Mouse (Mus musculus) CH12.LX (cell line): Measurements from ENCODE around the gene Nek2. TPM values are rescaled to one million over a fixed set of nuclear protein-coding genes. Genes with fewer than 3 reads are reported as not detected.

Experiments
- DNase-seq: peaks from one replicate; pipeline ENCODE4 v3.0.0-alpha.2; 2013; ENCODE audit errors: extremely low read depth
- H3K27ac ChIP-seq: 2 replicates; pipeline ENCODE4 v1.5.1; 2012; ENCODE audit warnings: low read depth, mild to moderate bottlenecking, control low read depth, moderate library complexity; ENCODE audit not compliant: insufficient read depth
- H3K27me3 ChIP-seq: replicated peaks from 2 replicates; pipeline ENCODE3; 2012; ENCODE audit warnings: inconsistent platforms
- H3K36me3 ChIP-seq, 2 experiments: replicated peaks in 1 of 2; 2 replicates each; pipeline versions ENCODE3 to v1.6.1; 2012; ENCODE audit warnings: inconsistent platforms in 1 of 2, low read length in 1 of 2, mild to moderate bottlenecking in 1 of 2, mixed read lengths in 1 of 2, moderate library complexity in 1 of 2; ENCODE audit not compliant: control insufficient read depth in 1 of 2, insufficient read depth in 1 of 2
- H3K4me1 ChIP-seq, 2 experiments: 2 replicates each; pipeline ENCODE4 v1.6.1; 2012; ENCODE audit warnings: inconsistent platforms in 1 of 2, moderate library complexity in 1 of 2; ENCODE audit not compliant: insufficient read depth in 2 of 2, control insufficient read depth in 1 of 2
- H3K4me2 ChIP-seq: 2 replicates; pipeline ENCODE4 v1.6.1; 2012; ENCODE audit warnings: low read depth, mild to moderate bottlenecking, control low read depth; ENCODE audit not compliant: poor library complexity, insufficient read depth, severe bottlenecking
- H3K4me3 ChIP-seq, 3 experiments: fragments of 150-350 bp in 1 of 3; sonication (generic) in 1 of 3; replicated peaks in 1 of 3; 2 replicates each; pipeline versions ENCODE3 to v1.5.1; 2011 to 2012; ENCODE audit warnings: low read depth in 2 of 3, low read length in 2 of 3, mild to moderate bottlenecking in 2 of 3, moderate library complexity in 2 of 3, control low read depth in 1 of 3, improper control_type of control experiment in 1 of 3, inconsistent platforms in 1 of 3, mixed read lengths in 1 of 3; ENCODE audit not compliant: poor library complexity in 1 of 3
- H3K79me2 ChIP-seq: replicated peaks from 2 replicates; pipeline ENCODE4 v1.6.1; 2012; ENCODE audit warnings: mild to moderate bottlenecking, moderate library complexity; ENCODE audit not compliant: control insufficient read depth, poor library complexity, insufficient read depth, severe bottlenecking; ENCODE audit errors: extremely low read depth
- H3K9ac ChIP-seq: 2 replicates; pipeline ENCODE4 v1.6.1; 2012; ENCODE audit warnings: low read depth, mild to moderate bottlenecking, control low read depth, moderate library complexity; ENCODE audit not compliant: insufficient read depth
- H3K9me3 ChIP-seq: replicated peaks from 2 replicates; pipeline ENCODE3; 2012; ENCODE audit warnings: low read length, inconsistent platforms, mixed read lengths
- CTCF ChIP-seq, 2 experiments: IDR thresholded peaks in 1 of 2; conservative IDR thresholded peaks in 1 of 2; 2 replicates each; pipeline ENCODE4 v1.5.1; 2011 to 2012; ENCODE audit warnings: low read depth in 2 of 2, low read length in 2 of 2, improper control_type of control experiment in 1 of 2, inconsistent platforms in 1 of 2, mild to moderate bottlenecking in 1 of 2, moderate library complexity in 1 of 2
- EP300 ChIP-seq: IDR thresholded peaks from 2 replicates; pipeline ENCODE4 v1.6.1; 2011; ENCODE audit warnings: low read length, improper control_type of control experiment
- HCFC1 ChIP-seq: IDR thresholded peaks from 2 replicates; pipeline ENCODE4 v1.6.1; 2012; ENCODE audit warnings: low read depth, mild to moderate bottlenecking, inconsistent platforms, low read length, improper control_type of control experiment
- JUND ChIP-seq: conservative IDR thresholded peaks from 2 replicates; pipeline ENCODE4 v1.6.1; 2011; ENCODE audit warnings: low read depth, low read length, improper control_type of control experiment
- MEF2A ChIP-seq: IDR thresholded peaks from 2 replicates; pipeline ENCODE4 v1.6.1; 2014; ENCODE audit warnings: low read depth, mild to moderate bottlenecking, inconsistent platforms, low read length, improper control_type of control experiment, borderline replicate concordance
- MXI1 ChIP-seq: IDR thresholded peaks from 2 replicates; pipeline ENCODE4 v1.6.1; 2011; ENCODE audit warnings: mild to moderate bottlenecking, low read depth, low read length, improper control_type of control experiment
- NRF1 ChIP-seq: IDR thresholded peaks from 2 replicates; pipeline ENCODE4 v1.6.1; 2014; ENCODE audit warnings: low read depth, mild to moderate bottlenecking, inconsistent platforms, low read length, improper control_type of control experiment, moderate library complexity
- PAX5 ChIP-seq: IDR thresholded peaks from 2 replicates; pipeline ENCODE4 v1.6.1; 2012; ENCODE audit warnings: low read length, inconsistent platforms, mixed read lengths
- POLR2A ChIP-seq: IDR thresholded peaks from 2 replicates; pipeline ENCODE4 v1.6.1; 2011; ENCODE audit warnings: low read depth, mild to moderate bottlenecking, improper control_type of control experiment, low read length
- RAD21 ChIP-seq: IDR thresholded peaks from 2 replicates; pipeline ENCODE4 v1.6.1; 2011; ENCODE audit warnings: low read depth, mild to moderate bottlenecking, low read length, improper control_type of control experiment, moderate library complexity
- RCOR1 ChIP-seq: conservative IDR thresholded peaks from 2 replicates; pipeline ENCODE4 v1.6.1; 2012; ENCODE audit warnings: low read depth, mild to moderate bottlenecking, inconsistent platforms, low read length, improper control_type of control experiment
- SIN3A ChIP-seq: IDR thresholded peaks from 2 replicates; pipeline ENCODE4 v1.6.1; 2012; ENCODE audit warnings: low read length, improper control_type of control experiment, inconsistent platforms
- TBP ChIP-seq: conservative IDR thresholded peaks from 2 replicates; pipeline ENCODE4 v1.6.1; 2011; ENCODE audit warnings: low read depth, low read length, improper control_type of control experiment
- TCF12 ChIP-seq: IDR thresholded peaks from 2 replicates; pipeline ENCODE4 v1.6.1; 2014; ENCODE audit warnings: low read depth, mild to moderate bottlenecking, inconsistent platforms, low read length, improper control_type of control experiment
- USF1 ChIP-seq: IDR thresholded peaks from 2 replicates; pipeline ENCODE4 v1.6.1; 2014; ENCODE audit warnings: low read depth, mild to moderate bottlenecking, inconsistent platforms, low read length, improper control_type of control experiment
- ZC3H11A ChIP-seq: IDR thresholded peaks from 2 replicates; pipeline ENCODE4 v1.6.1; 2012; ENCODE audit warnings: low read depth, mild to moderate bottlenecking, inconsistent platforms, low read length, improper control_type of control experiment
- ZKSCAN1 ChIP-seq: IDR thresholded peaks from 2 replicates; pipeline ENCODE4 v1.6.1; 2012; ENCODE audit warnings: low read depth, inconsistent platforms, low read length, improper control_type of control experiment, borderline replicate concordance
- ZMIZ1 ChIP-seq: IDR thresholded peaks from 2 replicates; pipeline ENCODE4 v1.6.1; 2012; ENCODE audit warnings: low read depth, mild to moderate bottlenecking, inconsistent platforms, low read length, improper control_type of control experiment
- ZNF384 ChIP-seq: IDR thresholded peaks from 2 replicates; pipeline ENCODE4 v1.6.1; 2012; ENCODE audit warnings: low read depth, low read length, improper control_type of control experiment, inconsistent platforms
- dilution Hi-C: fragments of 300-500 bp; cut with MboI; formaldehyde crosslinking; loops from 2 replicates; pipeline ENCODE4 v1.14.3; 2020; ENCODE audit warnings: low sequenced_read_pairs; ENCODE audit not compliant: extremely low pct_unique_long_range_greater_than_20kb, extremely low pct_ligation_motif_present
- in situ Hi-C: fragments of 300-500 bp; cut with MboI; formaldehyde crosslinking; loops from 3 replicates; pipeline ENCODE4 v1.14.3; 2019; ENCODE audit warnings: low sequenced_read_pairs, low pct_ligation_motif_present, low pct_unique_long_range_greater_than_20kb, mixed read lengths
- polyA plus RNA-seq: library from polyadenylated mRNA; unstranded; fragments of >175 nt; gene quantifications from 2 replicates; pipeline ENCODE4 v1.2.1, GENCODE M21; 2012; ENCODE audit warnings: low read depth; ENCODE audit not compliant: insufficient read length
- total RNA-seq, 2 experiments: library from RNA; depleted of rRNA; stranded (reverse); fragments of 300-350 nt in 1 of 2; fragments of >200 nt in 1 of 2; gene quantifications; 2 replicates each; pipeline ENCODE4 v1.2.3; 2012 to 2014

The Nek2 gene
- total and polyA plus RNA-seq, 3 experiments = 41.3 to 68.8 (median 51.2) TPM

GRCm38 (mm10) chr1:191863833-191864550, 42.7 kb downstream of the Nek2 start:
- H3K4me1 ChIP-seq = no peaks in the 10 kb centered on the region
- dilution Hi-C loops = no loop called here
- DNase-seq = no peak

GRCm38 (mm10) chr1:191864551-191865027, 43.3 kb downstream of the Nek2 start:
- Histone ChIP-seq H3K9me3 (peaks cover 2% of the 10 kb centered on the region), H3K27me3 (no peaks in the 10 kb centered on the region), H3K9ac (no peak overlapping the region), H3K79me2 (no peaks in the 10 kb centered on the region), H3K4me3 (no peak overlapping the region), H3K27ac (no peak overlapping the region), H3K36me3 (no peaks in the 10 kb centered on the region), H3K4me1 (no peaks in the 10 kb centered on the region), H3K4me2 (no peak overlapping the region)
- DNase-seq = no peak
- in situ Hi-C loops (no loop called here), dilution Hi-C loops (no loop called here)
- no peak for TF ChIP-seq USF1
- no peak for TF ChIP-seq ZMIZ1
- no peak for TF ChIP-seq SIN3A
- TF ChIP-seq CTCF (conservative IDR thresholded peaks at IDR 0.05 in 1 of 2, IDR thresholded peaks at IDR 0.05 in 1 of 2; ENCODE audit: low read depth in 2 of 2, low read length in 2 of 2) = no peak
- TF ChIP-seq MEF2A = no peak
- no peak for TF ChIP-seq RAD21
- TF ChIP-seq NRF1 = no peak
- TF ChIP-seq ZC3H11A = no peak
- TF ChIP-seq TBP = no peak
- no peak for TF ChIP-seq JUND
- TF ChIP-seq TCF12 = no peak
- TF ChIP-seq PAX5 = no peak
- TF ChIP-seq ZKSCAN1 = no peak
- TF ChIP-seq HCFC1 = no peak
- TF ChIP-seq MXI1 = no peak
- no peak for TF ChIP-seq EP300
- TF ChIP-seq RCOR1 = no peak
- no peak for TF ChIP-seq POLR2A

More at GRCm38 (mm10) chr1:191863833-191864550, 42.7 kb downstream of the Nek2 start:
- Histone ChIP-seq H3K79me2 (no peaks in the 10 kb centered on the region), H3K27me3 (no peaks in the 10 kb centered on the region), H3K4me2 (no peak overlapping the region), H3K9ac (no peak overlapping the region), H3K4me3 (no peak overlapping the region), H3K27ac (no peak overlapping the region), H3K36me3 (no peaks in the 10 kb centered on the region), H3K9me3 (peaks cover 2% of the 10 kb centered on the region)
- in situ Hi-C loops = no loop called here
- TF ChIP-seq ZNF384 = no peak
